Mouse (Mus musculus): ENCODE measurements around the gene Mr1. TPM values are rescaled to one million over a fixed set of nuclear protein-coding genes. Genes with fewer than 3 reads are reported as not detected.
"Not testable (repeated sequence)": the region's sequence is repeated elsewhere in the genome, so short reads cannot be mapped to it uniquely, and the experiment has no call there.

The Mr1 gene
- total RNA-seq (2015; ENCODE audit: low replicate concordance) (1.3 and 2.3 TPM in 2 replicates), total RNA-seq (2017; ENCODE audit: low replicate concordance) (0.34 and 1.4 TPM in 2 replicates)

GRCm38 (mm10) chr1:155146572-155146980 is at the start of gene Mr1:
Gene Mr1 (minus strand): TSS chr1:155146814.
- peak; percentile 84 for ATAC-seq (replicated peaks; ENCODE audit: low FRiP score, poor library complexity, severe bottlenecking)

GRCm38 (mm10) chr1:155192805-155193368 is 46.3 kb upstream of the Mr1 start:
- no peak for ATAC-seq (replicated peaks; ENCODE audit: low FRiP score, poor library complexity, severe bottlenecking)

GRCm38 (mm10) chr1:155191671-155192070 is 45.1 kb upstream of the Mr1 start:
- no peak for ATAC-seq (replicated peaks; ENCODE audit: low FRiP score, poor library complexity, severe bottlenecking)

GRCm38 (mm10) chr1:155191219-155191618 is 44.6 kb upstream of the Mr1 start:
- no peak for ATAC-seq (replicated peaks; ENCODE audit: low FRiP score, poor library complexity, severe bottlenecking)

- no peak for ATAC-seq (replicated peaks; ENCODE audit: low FRiP score, poor library complexity, severe bottlenecking)
Measured at GRCm38 (mm10) chr1:155188656-155189055, 42.0 kb upstream of the Mr1 start.

GRCm38 (mm10) chr1:155184191-155184590 is 37.6 kb upstream of the Mr1 start:
- no peak for ATAC-seq (replicated peaks; ENCODE audit: low FRiP score, poor library complexity, severe bottlenecking)

GRCm38 (mm10) chr1:155178192-155178924 is 31.7 kb upstream of the Mr1 start:
- no peak for ATAC-seq (replicated peaks; ENCODE audit: low FRiP score, poor library complexity, severe bottlenecking)

- ATAC-seq (replicated peaks; ENCODE audit: low FRiP score, poor library complexity, severe bottlenecking) = no peak
Measured at GRCm38 (mm10) chr1:155174424-155174823, 27.8 kb upstream of the Mr1 start.

- ATAC-seq (replicated peaks; ENCODE audit: low FRiP score, poor library complexity, severe bottlenecking) = not testable (repeated sequence)
Measured at GRCm38 (mm10) chr1:155173644-155174016, 27.0 kb upstream of the Mr1 start.

GRCm38 (mm10) chr1:155172895-155173643 is 26.5 kb upstream of the Mr1 start:
- ATAC-seq (replicated peaks; ENCODE audit: low FRiP score, poor library complexity, severe bottlenecking) = no peak

- no peak for ATAC-seq (replicated peaks; ENCODE audit: low FRiP score, poor library complexity, severe bottlenecking)
Measured at GRCm38 (mm10) chr1:155169935-155170334, 23.3 kb upstream of the Mr1 start.

- ATAC-seq (replicated peaks; ENCODE audit: low FRiP score, poor library complexity, severe bottlenecking) = no peak
Measured at GRCm38 (mm10) chr1:155167453-155167852, 20.8 kb upstream of the Mr1 start.

- no peak for ATAC-seq (replicated peaks; ENCODE audit: low FRiP score, poor library complexity, severe bottlenecking)
Measured at GRCm38 (mm10) chr1:155158970-155159484, 12.4 kb upstream of the Mr1 start.

- ATAC-seq (replicated peaks; ENCODE audit: low FRiP score, poor library complexity, severe bottlenecking) = peak; percentile 100
Measured at GRCm38 (mm10) chr1:155158141-155158969, 11.7 kb upstream of the Mr1 start, which contains the start of gene Stx6. Gene Stx6 (plus strand): TSS chr1:155158715.

- ATAC-seq (replicated peaks; ENCODE audit: low FRiP score, poor library complexity, severe bottlenecking) = no peak
Measured at GRCm38 (mm10) chr1:155153906-155154305, 7.3 kb upstream of the Mr1 start.

- ATAC-seq (replicated peaks; ENCODE audit: low FRiP score, poor library complexity, severe bottlenecking) = no peak
Measured at GRCm38 (mm10) chr1:155150821-155151220, 4.2 kb upstream of the Mr1 start.

GRCm38 (mm10) chr1:155149403-155149802 is 2.8 kb upstream of the Mr1 start:
- ATAC-seq (replicated peaks; ENCODE audit: low FRiP score, poor library complexity, severe bottlenecking) = no peak

GRCm38 (mm10) chr1:155147228-155147627 is 614 bp upstream of the Mr1 start:
- no peak for ATAC-seq (replicated peaks; ENCODE audit: low FRiP score, poor library complexity, severe bottlenecking)

GRCm38 (mm10) chr1:155145620-155146019 is 994 bp downstream of the Mr1 start:
- ATAC-seq (replicated peaks; ENCODE audit: low FRiP score, poor library complexity, severe bottlenecking) = no peak

GRCm38 (mm10) chr1:155140076-155140475 is 6.5 kb downstream of the Mr1 start:
- ATAC-seq (replicated peaks; ENCODE audit: low FRiP score, poor library complexity, severe bottlenecking) = peak; percentile 90

Measured in erythroblast, adult 5-6 weeks (primary cell).